Mouse (Mus musculus) heart, postnatal 0 days (tissue): ENCODE results near the gene Tapbpl. TPM values are rescaled to one million over a fixed set of nuclear protein-coding genes. Genes with fewer than 3 reads are reported as not detected.

ENCODE experiments used
- ATAC-seq: fragments of 200-750 bp; cut with Nextera tagmentation; 2 replicates; pipeline ENCODE4 v1.8.0; 2017; ENCODE audit warnings: low read depth, moderate number of reproducible peaks, moderate library complexity; ENCODE audit not compliant: insufficient read depth
- DNase-seq: peaks from one replicate; pipeline ENCODE4 v3.0.0-alpha.2; 2016; ENCODE audit warnings: low spot score
- H3K27ac ChIP-seq: fragments of 300-500 bp; sonication (generic); 2 replicates; pipeline ENCODE4 v1.5.1; 2014; ENCODE audit warnings: low read depth, mild to moderate bottlenecking
- H3K27me3 ChIP-seq: fragments of 300-500 bp; sonication (generic); 2 replicates; pipeline ENCODE4 v1.6.1; 2014; ENCODE audit warnings: low read length, mixed read lengths; ENCODE audit not compliant: control insufficient read depth, insufficient read depth
- H3K36me3 ChIP-seq: fragments of 300-500 bp; sonication (generic); replicated peaks from 2 replicates; pipeline ENCODE4 v1.6.1; 2014; ENCODE audit warnings: low read length, mixed read lengths; ENCODE audit not compliant: control insufficient read depth, insufficient read depth
- H3K4me1 ChIP-seq: fragments of 300-500 bp; sonication (generic); 2 replicates; pipeline ENCODE4 v1.6.1; 2014; ENCODE audit warnings: antibody characterized with exemption; ENCODE audit not compliant: control insufficient read depth, insufficient read depth
- H3K4me2 ChIP-seq: fragments of 300-500 bp; sonication (generic); 2 replicates; pipeline ENCODE4 v1.6.1; 2014; ENCODE audit warnings: low read depth, mild to moderate bottlenecking, low read length, moderate library complexity
- H3K4me3 ChIP-seq: fragments of 300-500 bp; sonication (generic); 2 replicates; pipeline ENCODE4 v1.5.1; 2014; ENCODE audit warnings: low read depth, low read length
- H3K9ac ChIP-seq: fragments of 300-500 bp; sonication (generic); replicated peaks from 2 replicates; pipeline ENCODE4 v1.6.1; 2014; ENCODE audit warnings: low read depth, low read length, mixed read lengths
- H3K9me3 ChIP-seq: fragments of 300-500 bp; sonication (generic); replicated peaks from 2 replicates; pipeline ENCODE4 v1.6.1; 2016; ENCODE audit warnings: low read length; ENCODE audit not compliant: control insufficient read depth
- CTCF ChIP-seq: IDR thresholded peaks from 2 replicates; pipeline ENCODE4 v1.5.1; 2016; ENCODE audit warnings: antibody characterized with exemption, control low read depth, low read depth
- EP300 ChIP-seq: IDR thresholded peaks from 2 replicates; pipeline ENCODE4 v1.6.1; 2016; ENCODE audit warnings: antibody characterized with exemption, low read depth
- WGBS: fragments of 180-500 bp; shearing (Covaris S2); extraction: QIAGEN DNeasy Blood & Tissue Kit; methylation state at CpG from one replicate; pipeline ENCODE4 v1.1.7; 2014; 5-methylcytosine and 5-hydroxymethylcytosine counted together
- microRNA-seq: library from miRNA; unstranded; fragments of <30 nt; microRNA quantifications from one replicate; pipeline ENCODE4, GENCODE M21; 2016
- polyA plus RNA-seq: library from polyadenylated mRNA; unstranded; fragments of >200 nt; fragmentation: Nextera tagmentation; extraction: Ambion mirVana; gene quantifications from 2 replicates; pipeline ENCODE4 v1.2.1, GENCODE M21; 2015
- total RNA-seq: library from RNA; depleted of rRNA; stranded (reverse); fragments of >200 nt; gene quantifications from 2 replicates; pipeline ENCODE4 v1.2.3, GENCODE M21; 2014; ENCODE audit warnings: low replicate concordance; rRNA removed

The Tapbpl gene
- total and polyA plus RNA-seq, 2 experiments from 2014 or later = 3.9 to 4.5 TPM

- peaks cover 98% of the 10 kb centered on the region for H3K36me3 ChIP-seq
- 92% methylated on average over 7 of the region's 7 CpGs for WGBS
- TF ChIP-seq CTCF = no peak
- no peak for TF ChIP-seq EP300
Measured at GRCm38 (mm10) chr6:125179601-125180000, 52.1 kb downstream of the Tapbpl start.

GRCm38 (mm10) chr6:125175469-125175868, 56.2 kb downstream of the Tapbpl start:
- no peak overlapping the region for H3K4me3 ChIP-seq
- no peak for DNase-seq
- no peak overlapping the region for H3K9ac ChIP-seq
- no peak for ATAC-seq
- WGBS = 88% methylated on average over 5 of the region's 5 CpGs
- H3K4me1 ChIP-seq = no peaks in the 10 kb centered on the region
- H3K27me3 ChIP-seq = no peaks in the 10 kb centered on the region
- H3K36me3 ChIP-seq = peaks cover 98% of the 10 kb centered on the region
- TF ChIP-seq CTCF (no peak), EP300 (no peak)
- no peak overlapping the region for H3K4me2 ChIP-seq
- no peak overlapping the region for H3K27ac ChIP-seq
- no peaks in the 10 kb centered on the region for H3K9me3 ChIP-seq

More at GRCm38 (mm10) chr6:125179601-125180000, 52.1 kb downstream of the Tapbpl start:
- Histone ChIP-seq H3K9ac (no peak overlapping the region), H3K27ac (no peak overlapping the region), H3K4me1 (no peaks in the 10 kb centered on the region), H3K9me3 (no peaks in the 10 kb centered on the region), H3K4me3 (no peak overlapping the region), H3K4me2 (no peak overlapping the region), H3K27me3 (no peaks in the 10 kb centered on the region)
- ATAC-seq (no peak), DNase-seq (no peak)

Small RNAs within 50 kb of the gene (microRNA-seq; reads per million reads assigned to microRNA genes)
- 1.1 reads per million for gene Mir3098
- gene Mir8113 = not detected

Other genes with a start within 250 kb of the Tapbpl start
- not detected in 2 replicates for gene Pianp, start 235.2 kb downstream of the Tapbpl start, total RNA-seq
- 0.37 TPM in 2 replicates for gene Pianp, start 235.2 kb downstream of the Tapbpl start, polyA plus RNA-seq
- gene Zfp384, start 222.7 kb downstream of the Tapbpl start, total RNA-seq = 18.4 and 20.4 TPM in 2 replicates
- gene Zfp384, start 222.7 kb downstream of the Tapbpl start, polyA plus RNA-seq = 5.4 and 5.5 TPM in 2 replicates
- gene Ing4, start 192.1 kb downstream of the Tapbpl start, total RNA-seq = 41.9 and 48.7 TPM in 2 replicates
- gene Ing4, start 192.1 kb downstream of the Tapbpl start, polyA plus RNA-seq = 54.1 and 59.1 TPM in 2 replicates
- 2.6 and 6.0 TPM in 2 replicates for gene Acrbp, start 182.2 kb downstream of the Tapbpl start, total RNA-seq
- 2.2 and 2.7 TPM in 2 replicates for gene Acrbp, start 182.2 kb downstream of the Tapbpl start, polyA plus RNA-seq
- not detected in 2 replicates for gene Lpar5, start 163.9 kb downstream of the Tapbpl start, total RNA-seq
- gene Lpar5, start 163.9 kb downstream of the Tapbpl start, polyA plus RNA-seq = 0.12 TPM in 1 of 2 replicates, not detected in the other
- gene Chd4, start 135.9 kb downstream of the Tapbpl start, total RNA-seq = 82.2 and 98.0 TPM in 2 replicates
- 55.5 and 58.1 TPM in 2 replicates for gene Chd4, start 135.9 kb downstream of the Tapbpl start, polyA plus RNA-seq
- 21.4 and 22.9 TPM in 2 replicates for gene Nop2, start 100.0 kb downstream of the Tapbpl start, total RNA-seq
- 20.6 and 25.3 TPM in 2 replicates for gene Nop2, start 100.0 kb downstream of the Tapbpl start, polyA plus RNA-seq
- 10.6 and 41.9 TPM in 2 replicates for gene Iffo1, start 86.6 kb downstream of the Tapbpl start, total RNA-seq
- 10.5 and 12.3 TPM in 2 replicates for gene Iffo1, start 86.6 kb downstream of the Tapbpl start, polyA plus RNA-seq
- gene Gapdh, start 65.4 kb downstream of the Tapbpl start, total RNA-seq = 6,647 and 7,476 TPM in 2 replicates
- gene Gapdh, start 65.4 kb downstream of the Tapbpl start, polyA plus RNA-seq = 3,728 and 4,065 TPM in 2 replicates
- 85.4 and 98.0 TPM in 2 replicates for gene Ncapd2, start 40.2 kb downstream of the Tapbpl start, total RNA-seq
- 24.5 and 26.3 TPM in 2 replicates for gene Ncapd2, start 40.2 kb downstream of the Tapbpl start, polyA plus RNA-seq
- 109 and 165 TPM in 2 replicates for gene Mrpl51, start 40.1 kb downstream of the Tapbpl start, total RNA-seq
- 426 and 447 TPM in 2 replicates for gene Mrpl51, start 40.1 kb downstream of the Tapbpl start, polyA plus RNA-seq
- gene Vamp1, start 16.3 kb downstream of the Tapbpl start, total RNA-seq = 3.6 and 8.2 TPM in 2 replicates
- gene Vamp1, start 16.3 kb downstream of the Tapbpl start, polyA plus RNA-seq = 5.0 and 5.4 TPM in 2 replicates
- 3.4 TPM in 1 of 2 replicates, not detected in the other for gene Cd27, start 5.2 kb upstream of the Tapbpl start, total RNA-seq
- 1.3 and 1.6 TPM in 2 replicates for gene Cd27, start 5.2 kb upstream of the Tapbpl start, polyA plus RNA-seq
- gene Tuba3a, start 54.2 kb upstream of the Tapbpl start, total RNA-seq = not detected in 2 replicates
- not detected in 2 replicates for gene Tuba3a, start 54.2 kb upstream of the Tapbpl start, polyA plus RNA-seq
- gene Ltbr, start 82.0 kb upstream of the Tapbpl start, total RNA-seq = 76.7 and 93.9 TPM in 2 replicates
- gene Ltbr, start 82.0 kb upstream of the Tapbpl start, polyA plus RNA-seq = 37.7 and 38.3 TPM in 2 replicates
- gene Scnn1a, start 88.8 kb upstream of the Tapbpl start, total RNA-seq = 0.46 and 1.3 TPM in 2 replicates
- gene Scnn1a, start 88.8 kb upstream of the Tapbpl start, polyA plus RNA-seq = 0.37 and 0.46 TPM in 2 replicates
- 37.1 and 52.8 TPM in 2 replicates for gene Tnfrsf1a, start 117.5 kb upstream of the Tapbpl start, total RNA-seq
- 39.8 and 40.1 TPM in 2 replicates for gene Tnfrsf1a, start 117.5 kb upstream of the Tapbpl start, polyA plus RNA-seq
- not detected in 2 replicates for gene Plekhg6, start 148.9 kb upstream of the Tapbpl start, total RNA-seq
- 0.05 and 0.10 TPM in 2 replicates for gene Plekhg6, start 148.9 kb upstream of the Tapbpl start, polyA plus RNA-seq